ENCODE assay signal across 9 mouse cellular contexts in the genomic region with DNA sequence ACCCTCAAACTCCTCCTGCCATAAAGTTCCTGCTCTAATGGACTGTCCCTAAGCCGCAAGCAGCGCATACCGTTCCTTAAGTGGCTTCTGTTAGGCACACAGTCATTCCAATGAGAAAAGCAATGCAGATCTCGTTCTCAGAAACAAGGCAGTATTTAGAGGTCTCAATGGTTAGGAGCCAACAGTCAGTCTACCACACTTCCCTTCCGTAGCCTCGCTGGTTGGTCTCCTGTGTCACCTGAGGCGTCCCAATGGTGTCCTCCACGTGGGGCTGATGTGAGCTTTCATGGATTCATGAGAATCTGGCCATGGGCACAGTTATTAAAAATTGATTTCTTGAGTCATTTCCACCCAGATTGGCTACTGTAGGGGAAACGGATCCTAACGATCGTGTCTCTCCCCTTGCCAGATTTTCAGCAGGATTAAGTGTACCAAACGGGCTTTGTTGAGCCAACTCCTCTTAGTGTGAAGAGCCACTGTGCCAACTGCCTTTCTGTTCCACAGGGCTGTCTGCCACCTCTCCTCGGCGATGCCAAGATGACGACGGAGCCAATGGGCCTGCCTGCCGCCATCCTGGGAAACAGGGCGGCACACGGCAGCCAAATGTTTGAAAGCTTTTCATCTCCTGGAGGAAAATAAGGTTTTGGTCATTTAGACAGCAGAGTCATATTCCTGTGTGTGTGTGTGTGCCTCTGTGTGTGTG. TPM values are rescaled to one million over a fixed set of nuclear protein-coding genes. Genes with fewer than 3 reads are reported as not detected.
DNase-seq lines count a peak whose midpoint lies in the region; ATAC-seq and TF ChIP-seq lines count a peak whose summit lies in the region.
"Had no signal": no experiment of that assay in that cellular context is flagged by ENCODE, and none has a peak within 500 bp of the region (broad histone marks: within the 10 kb centered on the region; RNA-seq: fewer than 3 reads in every experiment).

No protein-coding gene starts in this region.

- H3K4me3 ChIP-seq in forebrain, embryonic 13.5 days = no peak overlapping the region
- H3K4me3 ChIP-seq in forebrain, embryonic 10.5 days = no peak overlapping the region
- no peak overlapping the region for H3K4me3 ChIP-seq in left cerebral cortex, adult 2 months
- no peak overlapping the region for H3K4me3 ChIP-seq in kidney, embryonic 14.5 days (ENCODE audit: low read length)

- no peak overlapping the region for H3K9ac ChIP-seq in forebrain, embryonic 13.5 days
- H3K9ac ChIP-seq in kidney, embryonic 14.5 days (ENCODE audit: low read depth, low read length) = no peak overlapping the region

- no peaks in the 10 kb centered on the region for H3K9me3 ChIP-seq in forebrain, embryonic 13.5 days (replicated peaks)
- H3K9me3 ChIP-seq in forebrain, embryonic 10.5 days = no peaks in the 10 kb centered on the region
- no peaks in the 10 kb centered on the region for H3K9me3 ChIP-seq in kidney, embryonic 14.5 days (ENCODE audit: control insufficient read depth, low read length)

- no peaks in the 10 kb centered on the region for H3K27me3 ChIP-seq in forebrain, embryonic 13.5 days
- H3K27me3 ChIP-seq in forebrain, embryonic 10.5 days (ENCODE audit: poor library complexity, severe bottlenecking) = no peaks in the 10 kb centered on the region
- H3K27me3 ChIP-seq in kidney, embryonic 14.5 days (ENCODE audit: control insufficient read depth, insufficient read depth, low read length) = no peaks in the 10 kb centered on the region

- TF ChIP-seq CTCF in left cerebral cortex, adult 2 months (IDR thresholded peaks at IDR 0.05) = no peak

- intact Hi-C loops in left cerebral cortex, adult 2 months (cut with DNase I) = loop anchor here (5.0 kb wide), 1 partner anchor 61 kb away; no protein-coding TSS in a partner anchor

- DNase-seq in forebrain, embryonic 10.5 days (ENCODE audit: extremely low spot score, low spot score) = no peak
- DNase-seq in brain, embryonic 18.5 days (ENCODE audit: low read depth, low spot score) = peak; percentile 80
- DNase-seq in frontal cortex, postnatal 36 days (ENCODE audit: low spot score in 2 of 2) = peak; percentile 56 to 79
- DNase-seq in left cerebral cortex, adult 2 months (ENCODE audit: extremely low spot score in 1 of 2, low spot score in 2 of 2) = peak; percentile 58 to 63
- DNase-seq in retina, embryonic 14.5 days (ENCODE audit: low spot score) = no peak
- DNase-seq in kidney, postnatal 10 days = no peak
- DNase-seq: kidney, adult 18-20 months had no signal

- 66% methylated on average over 19 of the region's 19 CpGs for WGBS in forebrain, embryonic 13.5 days
- WGBS in forebrain, embryonic 10.5 days = 91% methylated on average over 19 of the region's 19 CpGs
- WGBS in kidney, embryonic 14.5 days = 87% methylated on average over 19 of the region's 19 CpGs

- H3K27ac ChIP-seq in forebrain, embryonic 13.5 days = no peak overlapping the region; the same call in 1 of the 2 replicates
- no peak overlapping the region for H3K27ac ChIP-seq in forebrain, embryonic 10.5 days
- no peak overlapping the region for H3K27ac ChIP-seq in left cerebral cortex, adult 2 months
- no peak overlapping the region for H3K27ac ChIP-seq in kidney, embryonic 14.5 days (ENCODE audit: low read depth, low read length)

- H3K4me1 ChIP-seq in forebrain, embryonic 13.5 days = peaks cover 12% of the 10 kb centered on the region; the same call in 1 of the 2 replicates
- no peaks in the 10 kb centered on the region for H3K4me1 ChIP-seq in forebrain, embryonic 10.5 days
- no peaks in the 10 kb centered on the region for H3K4me1 ChIP-seq in kidney, embryonic 14.5 days (ENCODE audit: control insufficient read depth, insufficient read depth, low read length)

- peak; percentile 69; the same call in 1 of the 2 replicates for ATAC-seq in forebrain, embryonic 13.5 days
- ATAC-seq in kidney, embryonic 14.5 days (ENCODE audit: low FRiP score, low TSS enrichment) = no peak

- no peak overlapping the region for H3K4me2 ChIP-seq in forebrain, embryonic 13.5 days
- no peak overlapping the region for H3K4me2 ChIP-seq in kidney, embryonic 14.5 days (replicated peaks; ENCODE audit: low read depth, low read length)

- H3K36me3 ChIP-seq in forebrain, embryonic 13.5 days (ENCODE audit: poor library complexity, severe bottlenecking) = no peaks in the 10 kb centered on the region
- H3K36me3 ChIP-seq in forebrain, embryonic 10.5 days (replicated peaks) = no peaks in the 10 kb centered on the region
- no peaks in the 10 kb centered on the region for H3K36me3 ChIP-seq in kidney, embryonic 14.5 days (ENCODE audit: control insufficient read depth, insufficient read depth, low read length)

RNA-seq across cellular contexts. Expression of gene Gltp, which starts 7.4 kb away (rescaled TPM):
- 51.7 and 57.1 TPM in 2 replicates for polyA plus RNA-seq in forebrain, embryonic 13.5 days (2015; fragmentation: Nextera tagmentation; extraction: Ambion mirVana)
- polyA plus RNA-seq in forebrain, embryonic 10.5 days (2016; fragmentation: Nextera tagmentation; extraction: Ambion mirVana) = 86.9 and 88.8 TPM in 2 replicates
- total RNA-seq in left cerebral cortex, adult 2 months (2021) = 10 to 100 TPM; 21.8 to 22.4 TPM
- polyA plus RNA-seq in kidney, embryonic 14.5 days (2014; fragmentation: Nextera tagmentation; extraction: Ambion mirVana) = 42.6 and 64.5 TPM in 2 replicates

RNA-seq across cellular contexts. Expression of gene Tchp, which starts 9.4 kb away (rescaled TPM):
- polyA plus RNA-seq in forebrain, embryonic 13.5 days (2015; fragmentation: Nextera tagmentation; extraction: Ambion mirVana) = 22.6 and 23.8 TPM in 2 replicates
- polyA plus RNA-seq in forebrain, embryonic 10.5 days (2016; fragmentation: Nextera tagmentation; extraction: Ambion mirVana) = 20.9 and 22.6 TPM in 2 replicates
- 10 to 100 TPM; 13.9 to 15.6 TPM for total RNA-seq in left cerebral cortex, adult 2 months (2021)
- polyA plus RNA-seq in kidney, embryonic 14.5 days (2014; fragmentation: Nextera tagmentation; extraction: Ambion mirVana) = 10.0 and 18.5 TPM in 2 replicates

RNA-seq across cellular contexts. Expression of gene Trpv4, which starts 40.0 kb away (rescaled TPM):
- polyA plus RNA-seq in forebrain, embryonic 13.5 days (2015; fragmentation: Nextera tagmentation; extraction: Ambion mirVana) = 0.39 and 0.47 TPM in 2 replicates
- polyA plus RNA-seq in forebrain, embryonic 10.5 days (2016; fragmentation: Nextera tagmentation; extraction: Ambion mirVana) = 0.17 and 0.31 TPM in 2 replicates
- total RNA-seq in left cerebral cortex, adult 2 months (2021) = 1 to 10 TPM; 1.8 to 2.2 TPM
- 12.8 and 18.6 TPM in 2 replicates for polyA plus RNA-seq in kidney, embryonic 14.5 days (2014; fragmentation: Nextera tagmentation; extraction: Ambion mirVana)

Comparison
In these comparisons a context has a peak if more than half of its experiments do, and no peak if none do; other contexts are left out.
1. DNase-seq: peak in brain, embryonic 18.5 days (single experiment), frontal cortex, postnatal 36 days (2 of 2) and left cerebral cortex, adult 2 months (2 of 2); none in forebrain, embryonic 10.5 days (single experiment), retina, embryonic 14.5 days (single experiment) and kidney, postnatal 10 days (single experiment).